Mouse (Mus musculus) myocyte (in vitro differentiated cells): ENCODE measurements at regions not wholly inside any gene's neighbourhood (a gene's known extent, or its start where the extent isn't known, plus 50 kb on each side); places are given as distances from the start of the nearest gene placed in this dataset.

ENCODE experiments used
- CEBPB ChIP-seq: IDR thresholded peaks from 2 replicates; pipeline ENCODE4 v1.6.1; 2011; ENCODE audit warnings: mild to moderate bottlenecking, moderate library complexity; ENCODE audit not compliant: poor library complexity, insufficient read depth, severe bottlenecking
- MAX ChIP-seq: IDR thresholded peaks from one replicate; pipeline ENCODE4 v1.6.1; 2011; ENCODE audit warnings: low read depth, mild to moderate bottlenecking, control low read depth
- MYOD1 ChIP-seq, 3 experiments: IDR thresholded peaks; one replicate each; pipeline ENCODE4 v1.6.1; 2011; ENCODE audit warnings: control low read depth in 2 of 3, low read depth in 2 of 3, mild to moderate bottlenecking in 2 of 3, moderate library complexity in 1 of 3; ENCODE audit not compliant: insufficient read length in 2 of 3, control insufficient read depth in 1 of 3
- POLR2A ChIP-seq: IDR thresholded peaks from one replicate; pipeline ENCODE4 v1.6.1; 2011; ENCODE audit warnings: low read depth, mild to moderate bottlenecking, control low read depth, moderate library complexity; ENCODE audit not compliant: insufficient read length
- POLR2AphosphoS2 ChIP-seq: IDR thresholded peaks from one replicate; pipeline ENCODE4 v1.6.1; 2011; ENCODE audit warnings: low read depth, control low read depth; ENCODE audit not compliant: insufficient read length
- SRF ChIP-seq: IDR thresholded peaks from one replicate; pipeline ENCODE4 v1.6.1; 2011; ENCODE audit warnings: low read depth; ENCODE audit not compliant: control insufficient read depth, insufficient read length
- TCF12 ChIP-seq: IDR thresholded peaks from one replicate; pipeline ENCODE4 v1.6.1; 2011; ENCODE audit warnings: mild to moderate bottlenecking, control low read depth; ENCODE audit not compliant: poor library complexity, insufficient read depth, severe bottlenecking
- TCF3 ChIP-seq: IDR thresholded peaks from one replicate; pipeline ENCODE4 v1.6.1; 2011; ENCODE audit warnings: low read depth, control low read depth; ENCODE audit not compliant: insufficient read length
- USF1 ChIP-seq: IDR thresholded peaks from one replicate; pipeline ENCODE4 v1.6.1; 2011; ENCODE audit warnings: low read depth, mild to moderate bottlenecking, control low read depth, moderate library complexity

- TF ChIP-seq POLR2A (no peak), MAX (no peak), POLR2AphosphoS2 (no peak), USF1 (no peak), TCF12 (no peak), CEBPB (no peak), TCF3 (no peak), SRF (no peak), MYOD1 (IDR thresholded peaks at IDR 0.05; ENCODE audit: control insufficient read depth in 1 of 3, insufficient read length in 2 of 3, low read depth in 2 of 3) (no peak)
These were observed 459.0 kb downstream of the Cntnap4 start for GRCm38 (mm10) chr8:113028880-113029279.
